Mouse (Mus musculus) heart, embryonic 16.5 days (tissue): ENCODE results near the gene Ffar1. TPM values are rescaled to one million over a fixed set of nuclear protein-coding genes. Genes with fewer than 3 reads are reported as not detected.
"Not testable (repeated sequence)": the region's sequence is repeated elsewhere in the genome, so short reads cannot be mapped to it uniquely, and the experiment has no call there.

Experiments used
- ATAC-seq: fragments of 200-750 bp; cut with Nextera tagmentation; replicated peaks from 2 replicates; pipeline ENCODE4 v1.8.0; 2017; ENCODE audit warnings: moderate number of reproducible peaks; ENCODE audit not compliant: insufficient read depth, low FRiP score; ENCODE audit errors: extremely low read depth
- H3K27ac ChIP-seq: fragments of 300-500 bp; sonication (generic); 2 replicates; pipeline ENCODE4 v1.5.1; 2014; ENCODE audit warnings: mild to moderate bottlenecking, low read length, control low read depth, moderate library complexity
- H3K27me3 ChIP-seq: fragments of 300-500 bp; sonication (generic); 2 replicates; pipeline ENCODE4 v1.6.1; 2014; ENCODE audit warnings: low read length, mixed read lengths; ENCODE audit not compliant: control insufficient read depth, insufficient read depth
- H3K36me3 ChIP-seq: fragments of 300-500 bp; sonication (generic); 2 replicates; pipeline ENCODE4 v1.6.1; 2014; ENCODE audit not compliant: control insufficient read depth, insufficient read depth
- H3K4me1 ChIP-seq: fragments of 300-500 bp; sonication (generic); 2 replicates; pipeline ENCODE4 v1.6.1; 2014; ENCODE audit warnings: low read length, mixed read lengths; ENCODE audit not compliant: control insufficient read depth, insufficient read depth
- H3K4me2 ChIP-seq: fragments of 300-500 bp; sonication (generic); 2 replicates; pipeline ENCODE4 v1.6.1; 2014; ENCODE audit warnings: low read depth, mild to moderate bottlenecking, control low read depth, low read length
- H3K4me3 ChIP-seq: fragments of 300-500 bp; sonication (generic); 2 replicates; pipeline ENCODE4 v1.5.1; 2014; ENCODE audit warnings: mild to moderate bottlenecking, control low read depth, low read length
- H3K9ac ChIP-seq: fragments of 300-500 bp; sonication (generic); 2 replicates; pipeline ENCODE4 v1.6.1; 2014; ENCODE audit warnings: low read length, control low read depth
- H3K9me3 ChIP-seq: fragments of 300-500 bp; sonication (generic); replicated peaks from 2 replicates; pipeline ENCODE4 v1.6.1; 2016; ENCODE audit warnings: low read length; ENCODE audit not compliant: control insufficient read depth
- WGBS: fragments of 180-500 bp; shearing (Covaris S2); extraction: QIAGEN DNeasy Blood & Tissue Kit; methylation state at CpG from one replicate; pipeline ENCODE4 v1.1.7; 2014; 5-methylcytosine and 5-hydroxymethylcytosine counted together
- polyA plus RNA-seq: library from polyadenylated mRNA; unstranded; fragments of >200 nt; fragmentation: Nextera tagmentation; extraction: Ambion mirVana; gene quantifications from 2 replicates; pipeline ENCODE4 v1.2.1, GENCODE M21; 2015

The Ffar1 gene
- polyA plus RNA-seq, 1 experiment from 2014 or later: 0.04 TPM

GRCm38 (mm10) chr7:30842092-30842491 is 19.3 kb downstream of the Ffar1 start:
- no peak overlapping the region for H3K9ac ChIP-seq
- no peak overlapping the region for H3K27ac ChIP-seq
- no peaks in the 10 kb centered on the region for H3K36me3 ChIP-seq
- peaks cover 4% of the 10 kb centered on the region; the same call in 1 of the 2 replicates for H3K4me1 ChIP-seq
- no peaks in the 10 kb centered on the region for H3K9me3 ChIP-seq
- no peak overlapping the region for H3K4me2 ChIP-seq
- no peaks in the 10 kb centered on the region for H3K27me3 ChIP-seq
- no peak overlapping the region for H3K4me3 ChIP-seq
- ATAC-seq: no peak
- 78% methylated on average over 5 of the region's 5 CpGs for WGBS

- peaks cover 4% of the 10 kb centered on the region; the same call in 1 of the 2 replicates for H3K4me1 ChIP-seq
- ATAC-seq: no peak
- H3K9ac ChIP-seq: no peak overlapping the region
- no peak overlapping the region for H3K4me2 ChIP-seq
- H3K36me3 ChIP-seq: no peaks in the 10 kb centered on the region
- no peaks in the 10 kb centered on the region for H3K27me3 ChIP-seq
- no peak overlapping the region for H3K27ac ChIP-seq
- WGBS: 71% methylated on average over 4 of the region's 4 CpGs
- no peaks in the 10 kb centered on the region for H3K9me3 ChIP-seq
- H3K4me3 ChIP-seq: no peak overlapping the region
These were observed 20.0 kb downstream of the Ffar1 start for GRCm38 (mm10) chr7:30841379-30841778.

DNA sequence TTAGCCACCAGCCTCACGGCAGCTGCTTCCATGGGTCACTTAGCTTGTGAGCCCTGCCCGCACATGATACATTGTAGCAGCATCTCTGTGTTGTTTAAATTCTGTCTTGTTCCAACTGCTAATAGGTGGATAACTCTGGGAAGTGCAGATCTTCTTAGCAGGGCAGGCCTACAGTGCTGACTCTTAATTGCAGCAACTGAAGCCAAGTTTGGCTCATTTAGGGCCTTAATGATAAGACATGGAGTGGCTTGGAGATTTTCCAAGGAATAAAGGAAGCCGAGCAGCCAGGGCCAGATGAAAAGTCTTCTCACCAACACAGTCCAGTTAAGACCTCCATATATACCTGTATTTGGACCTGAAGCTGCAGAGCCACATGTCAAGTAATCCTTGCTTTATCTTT is 21.1 kb downstream of the Ffar1 start:
- no peak overlapping the region for H3K27ac ChIP-seq
- H3K36me3 ChIP-seq: no peaks in the 10 kb centered on the region
- peaks cover 4% of the 10 kb centered on the region; the same call in 1 of the 2 replicates for H3K4me1 ChIP-seq
- 62% methylated on average over 3 of the region's 3 CpGs for WGBS
- ATAC-seq: no peak
- H3K4me3 ChIP-seq: no peak overlapping the region
- H3K4me2 ChIP-seq: no peak overlapping the region
- H3K27me3 ChIP-seq: no peaks in the 10 kb centered on the region
- H3K9ac ChIP-seq: no peak overlapping the region
- H3K9me3 ChIP-seq: no peaks in the 10 kb centered on the region

GRCm38 (mm10) chr7:30837277-30837676 is 24.1 kb downstream of the Ffar1 start:
- Histone ChIP-seq H3K27ac (no peak overlapping the region), H3K4me1 (peaks cover 4% of the 10 kb centered on the region; the same call in 1 of the 2 replicates), H3K36me3 (no peaks in the 10 kb centered on the region), H3K9me3 (no peaks in the 10 kb centered on the region), H3K9ac (no peak overlapping the region), H3K4me3 (no peak overlapping the region), H3K4me2 (no peak overlapping the region), H3K27me3 (no peaks in the 10 kb centered on the region)
- no peak for ATAC-seq

GRCm38 (mm10) chr7:30832684-30833083 is 28.7 kb downstream of the Ffar1 start:
- H3K27me3 ChIP-seq, H3K4me3 ChIP-seq, H3K36me3 ChIP-seq, H3K27ac ChIP-seq, ATAC-seq, H3K9ac ChIP-seq, H3K4me1 ChIP-seq, H3K9me3 ChIP-seq: not testable (repeated sequence)
- 14% methylated on average over 7 of the region's 11 CpGs for WGBS
- H3K4me2 ChIP-seq: peak overlapping the region; percentile 42; the same call in 1 of the 2 replicates

DNA sequence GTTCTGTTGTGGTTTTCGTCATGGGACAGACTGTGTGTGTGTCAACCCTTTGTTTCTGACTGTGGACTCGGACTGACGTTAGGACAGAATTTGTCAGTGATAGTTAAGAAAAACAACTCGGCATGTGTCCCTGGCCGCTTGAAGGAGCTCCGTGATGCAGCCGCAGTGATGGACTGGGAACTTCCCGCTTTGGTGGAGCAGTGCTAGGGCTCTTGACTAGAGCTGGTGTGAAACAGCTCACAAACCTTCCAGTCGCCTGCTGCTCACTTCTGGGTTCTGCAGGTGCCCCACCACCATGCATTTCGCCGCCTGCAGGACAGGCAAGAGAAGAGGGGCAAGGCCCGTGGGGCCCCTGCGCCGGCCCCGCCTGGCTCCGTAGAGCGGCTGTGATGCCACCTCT is 29.1 kb downstream of the Ffar1 start:
- 51% methylated on average over 16 of the region's 17 CpGs for WGBS
- Histone ChIP-seq H3K4me3 (no peak overlapping the region), H3K4me1 (no peaks in the 10 kb centered on the region), H3K4me2 (peak overlapping the region; percentile 42; the same call in 1 of the 2 replicates), H3K27ac (no peak overlapping the region), H3K9me3 (no peaks in the 10 kb centered on the region), H3K36me3 (no peaks in the 10 kb centered on the region), H3K27me3 (no peaks in the 10 kb centered on the region), H3K9ac (no peak overlapping the region)
- no peak for ATAC-seq

GRCm38 (mm10) chr7:30829428-30829827 is 31.9 kb downstream of the Ffar1 start:
- Histone ChIP-seq H3K9me3 (no peaks in the 10 kb centered on the region), H3K27me3 (no peaks in the 10 kb centered on the region), H3K9ac (no peak overlapping the region), H3K4me3 (no peak overlapping the region), H3K27ac (no peak overlapping the region), H3K4me2 (no peak overlapping the region), H3K4me1 (no peaks in the 10 kb centered on the region), H3K36me3 (no peaks in the 10 kb centered on the region)
- 64% methylated on average over 3 of the region's 3 CpGs for WGBS
- no peak for ATAC-seq

GRCm38 (mm10) chr7:30828871-30829270 is 32.5 kb downstream of the Ffar1 start:
- H3K4me2 ChIP-seq, H3K4me3 ChIP-seq, H3K36me3 ChIP-seq, H3K9me3 ChIP-seq, H3K4me1 ChIP-seq, H3K27me3 ChIP-seq, H3K27ac ChIP-seq, ATAC-seq, H3K9ac ChIP-seq: not testable (repeated sequence)

GRCm38 (mm10) chr7:30826660-30827059 is 34.7 kb downstream of the Ffar1 start:
- H3K36me3 ChIP-seq: no peaks in the 10 kb centered on the region
- no peak overlapping the region for H3K9ac ChIP-seq
- no peaks in the 10 kb centered on the region for H3K4me1 ChIP-seq
- H3K27ac ChIP-seq: no peak overlapping the region
- ATAC-seq: no peak
- no peak overlapping the region for H3K4me2 ChIP-seq
- H3K9me3 ChIP-seq: no peaks in the 10 kb centered on the region
- H3K4me3 ChIP-seq: no peak overlapping the region
- 90% methylated on average over 10 of the region's 10 CpGs for WGBS
- H3K27me3 ChIP-seq: no peaks in the 10 kb centered on the region

GRCm38 (mm10) chr7:30824306-30824705 is 37.1 kb downstream of the Ffar1 start:
- Histone ChIP-seq H3K36me3 (no peaks in the 10 kb centered on the region), H3K9ac (no peak overlapping the region), H3K27me3 (no peaks in the 10 kb centered on the region; the same call in 1 of the 2 replicates), H3K4me1 (no peaks in the 10 kb centered on the region), H3K4me2 (no peak overlapping the region), H3K27ac (no peak overlapping the region), H3K9me3 (no peaks in the 10 kb centered on the region), H3K4me3 (no peak overlapping the region)
- 89% methylated on average over 3 of the region's 3 CpGs for WGBS
- no peak for ATAC-seq
